Mouse (Mus musculus) embryonic fibroblast, embryonic 13.5 days (primary cell): ENCODE measurements around the gene Capsl.

Source experiments
- CTCF ChIP-seq: IDR thresholded peaks from 2 replicates; pipeline ENCODE4 v1.5.1; 2011; ENCODE audit warnings: mild to moderate bottlenecking, control low read depth, low read length, moderate library complexity, borderline replicate concordance; ENCODE audit not compliant: insufficient read depth
- POLR2A ChIP-seq: IDR thresholded peaks from 2 replicates; pipeline ENCODE4 v1.6.1; 2011; ENCODE audit warnings: low read depth, mild to moderate bottlenecking, control low read depth, low read length, moderate library complexity

DNA sequence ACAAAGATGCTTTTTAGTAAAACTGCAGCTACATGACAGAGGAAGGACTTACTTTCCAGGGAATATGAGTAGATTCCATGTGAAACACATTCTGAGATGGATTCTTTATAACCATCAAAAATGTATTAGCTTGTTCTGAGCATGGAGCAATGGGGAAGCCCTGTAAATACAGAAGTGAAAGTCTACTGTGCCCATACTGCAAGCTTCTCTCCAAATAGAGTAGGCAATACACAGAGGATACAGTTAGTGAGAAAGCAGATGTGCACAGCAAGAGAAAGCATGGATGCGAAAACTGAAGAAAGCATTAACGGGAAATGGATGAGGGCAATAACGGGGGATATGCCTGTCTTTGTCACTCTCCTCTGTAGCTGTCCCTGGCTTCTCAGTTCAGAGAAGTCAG is 6.0 kb upstream of the Capsl start:
- no peak for TF ChIP-seq CTCF
- no peak for TF ChIP-seq POLR2A
